8 mouse cellular contexts compared by ENCODE assay signal in the genomic region with DNA sequence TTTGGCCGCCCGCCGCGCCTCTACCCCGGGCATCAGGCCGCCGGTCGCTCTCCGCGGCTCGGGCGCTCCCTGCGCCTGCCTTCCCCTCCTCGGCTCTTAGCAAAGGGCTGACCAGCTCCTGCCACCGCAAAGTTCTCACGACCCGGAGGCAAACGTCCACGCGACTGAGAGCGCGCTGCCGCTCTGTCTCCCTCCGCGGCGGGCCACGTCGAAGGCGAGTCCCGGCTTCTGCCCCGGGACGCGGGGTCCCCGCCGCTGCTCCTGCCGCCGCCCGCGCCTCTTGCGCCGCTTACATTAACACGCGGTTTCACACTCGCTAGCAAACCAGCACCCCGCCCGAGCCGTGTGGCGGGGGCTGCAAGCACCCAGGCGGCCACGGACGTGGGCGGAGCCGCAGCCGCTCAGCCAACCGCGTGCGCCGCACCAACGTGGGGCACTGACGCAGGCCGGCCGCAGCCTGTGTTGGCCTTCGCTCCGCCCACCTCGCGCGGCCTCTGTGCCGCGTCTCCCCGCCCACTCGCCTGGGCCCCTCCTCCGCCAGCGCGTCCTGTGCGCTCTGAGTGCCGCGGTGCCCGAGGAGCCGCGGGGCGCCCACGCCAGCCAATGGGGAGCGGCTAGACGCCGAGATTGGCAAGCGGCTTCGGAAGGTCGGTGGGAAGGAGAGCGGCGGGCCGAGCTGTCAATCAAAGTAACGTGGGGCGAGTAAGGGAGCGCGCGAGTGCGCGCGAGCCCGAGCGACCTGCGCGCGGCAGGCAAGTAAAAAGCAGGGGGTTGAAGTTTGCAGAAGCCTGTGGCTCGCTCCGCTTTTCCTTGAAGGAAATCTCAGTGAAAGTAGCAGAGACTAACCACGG. TPM values are rescaled to one million over a fixed set of nuclear protein-coding genes. Genes with fewer than 3 reads are reported as not detected.
DNase-seq lines count a peak whose midpoint lies in the region; ATAC-seq and TF ChIP-seq lines count a peak whose summit lies in the region.

Tle1 (minus strand) TSS at position 361 of the 851 bp plus-strand sequence.

- peaks cover 42% of the 10 kb centered on the region for H3K4me1 ChIP-seq in E14TG2a.4 (replicated peaks; ENCODE audit: low read depth, low read length)
- H3K4me1 ChIP-seq in forebrain, embryonic 12.5 days = peaks cover 40% of the 10 kb centered on the region
- peaks cover 8% of the 10 kb centered on the region; the same call in 1 of the 2 replicates for H3K4me1 ChIP-seq in heart, postnatal 0 days (ENCODE audit: control insufficient read depth, insufficient read depth)
- H3K4me1 ChIP-seq in liver, embryonic 16.5 days (ENCODE audit: control insufficient read depth, low read depth, low read length) = peaks cover 5% of the 10 kb centered on the region; the same call in 1 of the 2 replicates
- peaks cover 55% of the 10 kb centered on the region for H3K4me1 ChIP-seq in neural tube, embryonic 13.5 days (replicated peaks)
- peaks cover 9% of the 10 kb centered on the region for H3K4me1 ChIP-seq in testis, adult 2 months (ENCODE audit: control insufficient read depth, insufficient read depth, low read length)

- peak within 1 kb of the TSS; percentile 94 for H3K27ac ChIP-seq in forebrain, embryonic 12.5 days
- H3K27ac ChIP-seq in heart, postnatal 0 days (ENCODE audit: low read depth) = peak within 1 kb of the TSS; percentile 87
- peak within 1 kb of the TSS; percentile 84 for H3K27ac ChIP-seq in liver, embryonic 16.5 days (ENCODE audit: low read length)
- peak within 1 kb of the TSS; percentile 96 for H3K27ac ChIP-seq in neural tube, embryonic 13.5 days (replicated peaks)
- peak within 1 kb of the TSS; percentile 71 for H3K27ac ChIP-seq in testis, adult 2 months (ENCODE audit: control insufficient read depth, insufficient read depth, low read depth, low read length)

- TF ChIP-seq CTCF in E14TG2a.4 (conservative IDR thresholded peaks at IDR 0.05; ENCODE audit: low read length) = no peak
- no peak for TF ChIP-seq CTCF in heart, postnatal 0 days (IDR thresholded peaks at IDR 0.05; ENCODE audit: low read depth)
- TF ChIP-seq CTCF in testis, adult 2 months (IDR thresholded peaks at IDR 0.05; ENCODE audit: control insufficient read depth, insufficient read depth, insufficient replicate concordance, low read depth, low read length) = no peak

- under 1% methylated on average over 99 of the region's 107 CpGs for WGBS in forebrain, embryonic 12.5 days
- WGBS in heart, postnatal 0 days = under 1% methylated on average over 83 of the region's 107 CpGs
- under 1% methylated on average over 105 of the region's 107 CpGs for WGBS in liver, embryonic 16.5 days (ENCODE audit: insufficient replicate concordance)
- under 1% methylated on average over 100 of the region's 107 CpGs for WGBS in neural tube, embryonic 13.5 days

- peaks cover 28% of the 10 kb centered on the region for H3K36me3 ChIP-seq in E14TG2a.4 (ENCODE audit: insufficient read depth, low read length)
- H3K36me3 ChIP-seq in forebrain, embryonic 12.5 days (replicated peaks) = no peaks in the 10 kb centered on the region
- H3K36me3 ChIP-seq in heart, postnatal 0 days (replicated peaks; ENCODE audit: control insufficient read depth, insufficient read depth, low read length) = no peaks in the 10 kb centered on the region
- H3K36me3 ChIP-seq in liver, embryonic 16.5 days (ENCODE audit: control insufficient read depth, insufficient read depth) = no peaks in the 10 kb centered on the region
- no peaks in the 10 kb centered on the region for H3K36me3 ChIP-seq in neural tube, embryonic 13.5 days
- H3K36me3 ChIP-seq in testis, adult 2 months (ENCODE audit: control insufficient read depth, insufficient read depth, low read length) = no peaks in the 10 kb centered on the region

- peak; percentile 58 for TF ChIP-seq POLR2A in testis, adult 2 months (IDR thresholded peaks at IDR 0.05; ENCODE audit: control insufficient read depth, low read depth, low read length)

- peak within 1 kb of the TSS; percentile 90 for H3K4me3 ChIP-seq in E14TG2a.4 (replicated peaks; ENCODE audit: low read length)
- peak within 1 kb of the TSS; percentile 92 for H3K4me3 ChIP-seq in forebrain, embryonic 12.5 days (replicated peaks)
- peak within 1 kb of the TSS; percentile 69 for H3K4me3 ChIP-seq in heart, postnatal 0 days (ENCODE audit: low read depth, low read length)
- H3K4me3 ChIP-seq in liver, embryonic 16.5 days (ENCODE audit: low read depth, low read length) = peak within 1 kb of the TSS; percentile 78
- peak within 1 kb of the TSS; percentile 91 for H3K4me3 ChIP-seq in neural tube, embryonic 13.5 days
- H3K4me3 ChIP-seq in testis, adult 2 months (ENCODE audit: control insufficient read depth, low read depth, low read length) = peak within 1 kb of the TSS; percentile 81

- peak; percentile 96 for DNase-seq in c-Kit-positive CD71-positive TER-119-positive erythroid progenitor cells, embryonic 14.5 days (ENCODE audit: low spot score)
- DNase-seq in heart, postnatal 0 days (ENCODE audit: low spot score) = peak; percentile 97
- DNase-seq in kidney, postnatal 4 days = peak; percentile 99 to 100

- H3K9me3 ChIP-seq in E14TG2a.4 (ENCODE audit: low read length) = no peaks in the 10 kb centered on the region
- H3K9me3 ChIP-seq in forebrain, embryonic 12.5 days = no peaks in the 10 kb centered on the region
- no peaks in the 10 kb centered on the region for H3K9me3 ChIP-seq in heart, postnatal 0 days (replicated peaks; ENCODE audit: control insufficient read depth, low read length)
- no peaks in the 10 kb centered on the region for H3K9me3 ChIP-seq in liver, embryonic 16.5 days (replicated peaks; ENCODE audit: control insufficient read depth, low read length)
- no peaks in the 10 kb centered on the region for H3K9me3 ChIP-seq in neural tube, embryonic 13.5 days

- peak; percentile 96 for ATAC-seq in forebrain, embryonic 12.5 days (ENCODE audit: low FRiP score)
- peak; percentile 98 for ATAC-seq in heart, postnatal 0 days (ENCODE audit: insufficient read depth, low read depth)
- peak; percentile 90 for ATAC-seq in liver, embryonic 16.5 days (ENCODE audit: low read depth)
- ATAC-seq in neural tube, embryonic 13.5 days (ENCODE audit: low read depth) = peak; percentile 97

- peaks cover 3% of the 10 kb centered on the region for H3K27me3 ChIP-seq in E14TG2a.4 (ENCODE audit: insufficient read depth, low read length)
- peaks cover 7% of the 10 kb centered on the region for H3K27me3 ChIP-seq in forebrain, embryonic 12.5 days
- H3K27me3 ChIP-seq in heart, postnatal 0 days (ENCODE audit: control insufficient read depth, insufficient read depth, low read length) = peaks cover 73% of the 10 kb centered on the region
- H3K27me3 ChIP-seq in liver, embryonic 16.5 days (ENCODE audit: control insufficient read depth, insufficient read depth, low read depth, low read length) = peaks cover 6% of the 10 kb centered on the region; the same call in 1 of the 2 replicates
- H3K27me3 ChIP-seq in neural tube, embryonic 13.5 days = peaks cover 22% of the 10 kb centered on the region
- H3K27me3 ChIP-seq in testis, adult 2 months (ENCODE audit: control insufficient read depth, insufficient read depth, low read length) = no peaks in the 10 kb centered on the region

- peak within 1 kb of the TSS; percentile 95 for H3K9ac ChIP-seq in forebrain, embryonic 12.5 days
- peak within 1 kb of the TSS; percentile 61 for H3K9ac ChIP-seq in heart, postnatal 0 days (replicated peaks; ENCODE audit: low read depth, low read length)
- peak within 1 kb of the TSS; percentile 76 for H3K9ac ChIP-seq in liver, embryonic 16.5 days (ENCODE audit: low read depth, low read length)
- peak within 1 kb of the TSS; percentile 92 for H3K9ac ChIP-seq in neural tube, embryonic 13.5 days

- TF ChIP-seq EP300 in heart, postnatal 0 days (IDR thresholded peaks at IDR 0.05; ENCODE audit: low read depth) = no peak

- peak within 1 kb of the TSS; percentile 77 for H3K4me2 ChIP-seq in forebrain, embryonic 12.5 days
- H3K4me2 ChIP-seq in heart, postnatal 0 days (ENCODE audit: low read depth, low read length) = peak within 1 kb of the TSS; percentile 91
- H3K4me2 ChIP-seq in liver, embryonic 16.5 days (ENCODE audit: low read depth, low read length) = peak within 1 kb of the TSS; percentile 96
- H3K4me2 ChIP-seq in neural tube, embryonic 13.5 days = peak within 1 kb of the TSS; percentile 84

RNA-seq across cellular contexts. Expression of gene Tle1, which starts in this region (rescaled TPM):
- 63.5 and 68.3 TPM in 2 replicates for polyA plus RNA-seq in forebrain, embryonic 12.5 days (2016; fragmentation: Nextera tagmentation; extraction: Ambion mirVana)
- total RNA-seq in heart, postnatal 0 days (2014; rRNA removed; ENCODE audit: low replicate concordance) = 22.4 and 54.5 TPM in 2 replicates
- 3.0 and 4.6 TPM in 2 replicates for polyA plus RNA-seq in heart, postnatal 0 days (2015; fragmentation: Nextera tagmentation; extraction: Ambion mirVana)
- polyA plus RNA-seq in liver, embryonic 16.5 days (2015; fragmentation: Nextera tagmentation; extraction: Ambion mirVana) = 7.7 and 8.7 TPM in 2 replicates
- polyA plus RNA-seq in neural tube, embryonic 13.5 days (2015; fragmentation: Nextera tagmentation; extraction: Ambion mirVana) = 37.5 and 42.3 TPM in 2 replicates
- polyA plus RNA-seq in testis, adult 2 months (2012; rRNA removed) = 11.4 and 13.5 TPM in 2 replicates

Comparison
In these comparisons a context has a peak if more than half of its experiments do, and no peak if none do; other contexts are left out.
1. Peak in every context shown above with its lines: DNase-seq, ATAC-seq, H3K4me3 ChIP-seq and H3K27ac ChIP-seq.